ENCODE assay signal across 19 mouse cellular contexts in the genomic region with DNA sequence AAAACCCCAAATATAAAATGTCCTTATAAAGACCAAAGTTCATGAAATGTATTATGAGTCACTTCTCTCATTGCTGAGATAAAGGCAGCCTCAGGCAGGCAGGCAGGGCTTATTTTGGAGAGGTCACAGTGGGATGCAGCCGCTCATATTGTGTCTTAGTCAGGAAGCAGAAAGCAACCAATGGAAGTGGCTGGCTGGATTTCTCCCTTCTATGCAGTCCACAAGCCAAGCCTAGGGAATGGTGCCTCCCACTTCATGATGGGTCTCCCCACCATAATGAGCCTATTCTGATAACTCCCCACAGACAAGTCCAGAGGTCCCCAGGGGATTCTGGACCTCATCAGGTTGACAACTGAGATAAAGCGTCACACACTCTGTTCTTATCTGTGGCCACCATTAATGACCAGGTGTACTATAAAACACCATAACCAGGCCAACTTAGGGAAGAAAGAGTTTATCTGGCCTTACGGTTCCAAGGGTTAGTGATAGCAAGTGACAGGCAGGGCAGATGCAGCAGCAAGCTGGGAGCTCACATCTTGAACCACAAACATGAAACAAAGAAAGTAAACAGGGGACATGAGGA. TPM values are rescaled to one million over a fixed set of nuclear protein-coding genes. Genes with fewer than 3 reads are reported as not detected.
"Had no signal": no experiment of that assay in that cellular context is flagged by ENCODE, and none has a peak within 500 bp of the region (broad histone marks: within the 10 kb centered on the region; RNA-seq: fewer than 3 reads in every experiment).

No protein-coding gene starts in this region.

- H3K27ac ChIP-seq: kidney, postnatal 0 days; layer of hippocampus, adult 2 months; liver, embryonic 13.5 days; macrophage; midbrain, embryonic 10.5 days; midbrain, embryonic 13.5 days; neural tube, embryonic 13.5 days; stomach, postnatal 0 days had no signal

- H3K27me3 ChIP-seq: liver, embryonic 13.5 days; megakaryocyte, embryonic 14.5 days; midbrain, embryonic 13.5 days; neural tube, embryonic 13.5 days had no signal

- ATAC-seq: lung, postnatal 0 days; midbrain, embryonic 13.5 days; midbrain, embryonic 16.5 days had no signal

- H3K4me3 ChIP-seq: layer of hippocampus, adult 2 months; liver, embryonic 13.5 days; megakaryocyte, embryonic 14.5 days; midbrain, embryonic 10.5 days; midbrain, embryonic 13.5 days; myocyte; neural tube, embryonic 13.5 days had no signal

- H3K4me1 ChIP-seq: midbrain, embryonic 10.5 days; midbrain, embryonic 13.5 days; neural tube, embryonic 13.5 days had no signal

- H3K36me3 ChIP-seq: midbrain, embryonic 13.5 days had no signal

- DNase-seq: layer of hippocampus, adult 9-11 months; liver, embryonic 13.5 days; lung, embryonic 14.5 days; thymus, adult 2 months; thymus, postnatal 14 days; thymus, postnatal 4 days had no signal

- H3K9me3 ChIP-seq: midbrain, embryonic 13.5 days; neural tube, embryonic 13.5 days had no signal

- H3K9ac ChIP-seq: liver, embryonic 13.5 days; lung, embryonic 14.5 days; midbrain, embryonic 13.5 days; neural tube, embryonic 13.5 days had no signal

- H3K4me2 ChIP-seq: liver, embryonic 13.5 days; lung, embryonic 14.5 days; midbrain, embryonic 13.5 days; neural tube, embryonic 13.5 days had no signal

RNA-seq across cellular contexts. Expression of a gene that starts 47.5 kb away (rescaled TPM):
- total RNA-seq: monocyte, adult 5-6 weeks; neutrophil, adult 5-6 weeks had no signal
